Mouse (Mus musculus) telencephalon, adult 2 months (tissue): ENCODE data around the gene Slc39a3.
"Not testable (repeated sequence)": the region's sequence is repeated elsewhere in the genome, so short reads cannot be mapped to it uniquely, and the experiment has no call there.

Source experiments
- DNase-seq: peaks from one replicate; pipeline ENCODE4 v3.0.0-alpha.2; 2011; ENCODE audit warnings: low read depth, low spot score

Slc39a3 gene

GRCm38 (mm10) chr10:81050645-81051044 is 13.4 kb upstream of the Slc39a3 start:
- no peak for DNase-seq

GRCm38 (mm10) chr10:81045246-81045645 is 8.0 kb upstream of the Slc39a3 start:
- DNase-seq, result not testable (repeated sequence)

DNA sequence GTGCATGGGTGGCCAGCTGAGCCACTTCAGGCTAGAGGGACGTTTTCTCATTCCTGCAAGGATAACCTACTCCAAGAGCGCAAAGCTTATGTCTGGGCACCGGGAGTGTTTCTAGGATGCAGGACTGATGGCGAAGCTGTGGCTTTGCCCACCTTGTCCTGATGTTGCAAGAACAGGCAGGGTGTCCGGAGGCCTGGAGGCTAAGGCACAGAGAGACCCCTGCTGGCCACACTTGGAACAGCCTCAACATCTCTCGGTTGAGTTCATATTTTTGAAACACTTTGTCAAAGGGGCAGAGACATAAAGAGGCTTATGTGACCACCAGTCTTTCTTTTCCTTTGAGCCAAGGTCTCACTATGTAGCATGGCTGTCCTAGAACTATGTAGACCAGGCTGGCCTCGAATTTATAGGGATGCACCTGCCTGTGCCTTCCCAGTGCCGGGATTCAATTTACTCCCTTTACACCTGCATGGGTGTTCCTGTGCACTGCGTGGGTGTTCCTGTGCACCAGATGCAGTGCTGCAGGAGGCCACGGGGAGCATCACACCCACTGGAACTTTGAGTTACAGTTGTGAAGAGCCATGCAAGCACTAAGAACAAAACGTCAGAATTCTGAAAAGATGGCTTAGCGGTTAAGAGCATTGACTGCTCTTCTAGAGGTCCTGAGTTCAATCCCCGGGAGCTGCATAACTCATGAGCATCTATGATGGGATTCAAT is 4.4 kb upstream of the Slc39a3 start:
- no peak for DNase-seq

DNA sequence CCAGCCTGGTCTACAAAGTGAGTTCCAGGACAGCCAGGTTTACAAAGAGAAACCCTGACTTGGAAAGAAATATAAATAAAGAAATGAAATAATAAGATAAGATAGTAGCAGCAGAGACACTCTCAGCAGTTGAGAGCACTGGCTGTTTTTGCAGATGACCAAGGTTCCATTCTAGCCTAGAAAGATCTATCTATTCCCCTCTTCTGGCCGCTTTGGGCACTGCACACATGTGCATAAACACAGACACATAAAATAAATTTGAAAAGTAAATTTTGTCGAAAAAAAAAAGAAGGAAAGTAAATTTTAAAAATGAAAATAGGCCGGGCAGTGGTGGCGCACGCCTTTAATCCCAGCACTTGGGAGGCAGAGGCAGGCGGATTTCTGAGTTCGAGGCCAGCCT is 975 bp downstream of the Slc39a3 start:
- no peak for DNase-seq

DNA sequence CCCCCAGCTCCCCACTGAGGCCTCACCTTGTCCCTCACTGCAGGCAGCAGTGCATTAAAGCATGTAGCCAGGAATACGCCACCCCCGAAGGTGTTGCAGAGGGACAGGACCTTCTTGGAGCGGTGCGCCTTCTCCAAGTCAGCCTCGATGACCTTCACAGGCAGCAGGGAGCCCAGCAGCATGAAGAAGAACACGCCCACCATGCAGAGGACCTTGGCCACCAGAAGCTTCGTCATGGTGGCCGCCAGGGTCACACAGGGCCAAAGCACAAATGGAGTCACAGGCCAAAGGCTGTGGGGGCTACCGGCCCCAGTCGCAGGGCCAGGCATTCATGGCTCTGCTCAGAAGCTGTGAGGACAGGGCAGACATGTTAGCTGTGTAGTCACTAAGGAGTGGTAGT is 3.6 kb downstream of the Slc39a3 start:
- no peak for DNase-seq

DNA sequence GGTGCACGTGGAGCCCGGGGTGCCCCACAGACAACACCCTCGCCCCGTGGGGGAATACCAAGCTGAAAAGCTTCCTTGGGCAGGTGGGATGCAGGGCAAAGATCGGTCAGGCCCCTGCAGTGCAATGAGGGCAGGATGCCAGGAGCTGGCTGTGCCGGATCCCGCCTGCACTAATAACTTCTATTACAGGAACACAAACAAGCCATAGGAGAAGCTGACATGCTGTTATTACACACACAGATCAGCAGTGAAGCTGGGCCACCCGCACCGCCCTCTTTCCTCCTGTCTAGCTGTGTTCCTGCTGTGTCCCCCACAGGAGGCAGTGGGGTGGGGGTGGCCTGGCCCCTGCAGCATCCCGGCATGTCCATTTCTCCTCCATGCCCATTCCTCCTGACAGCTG is 8.2 kb downstream of the Slc39a3 start:
- no peak for DNase-seq

- no peak for DNase-seq
These were observed 9.0 kb downstream of the Slc39a3 start for GRCm38 (mm10) chr10:81028219-81028618.

DNA sequence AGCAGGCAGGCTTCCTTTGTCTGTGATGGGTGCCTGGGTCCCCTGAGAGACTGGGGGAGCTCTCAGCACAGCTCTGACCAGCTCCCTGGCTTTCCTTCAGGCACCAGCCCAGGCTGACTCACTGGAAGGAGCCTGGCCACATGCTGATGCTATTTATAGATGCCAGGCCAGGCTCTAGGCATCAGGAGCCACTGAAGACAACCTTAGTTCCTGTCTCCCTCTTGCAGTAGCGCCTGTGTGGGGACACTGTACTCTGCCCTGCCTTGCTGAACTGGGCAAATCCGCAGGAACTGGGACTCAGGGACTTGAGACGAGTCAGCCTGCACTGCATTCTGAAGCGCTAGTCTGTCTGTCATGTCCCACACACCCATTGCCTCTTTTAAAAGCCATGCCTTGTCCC is 9.9 kb downstream of the Slc39a3 start:
- no peak for DNase-seq

GRCm38 (mm10) chr10:81026857-81027256 is 10.4 kb downstream of the Slc39a3 start:
- no peak for DNase-seq

GRCm38 (mm10) chr10:81025639-81026275 is 11.5 kb downstream of the Slc39a3 start, which contains the start of gene Diras1:
Gene Diras1 (minus strand): TSS chr10:81025662.
- no peak for DNase-seq

DNA sequence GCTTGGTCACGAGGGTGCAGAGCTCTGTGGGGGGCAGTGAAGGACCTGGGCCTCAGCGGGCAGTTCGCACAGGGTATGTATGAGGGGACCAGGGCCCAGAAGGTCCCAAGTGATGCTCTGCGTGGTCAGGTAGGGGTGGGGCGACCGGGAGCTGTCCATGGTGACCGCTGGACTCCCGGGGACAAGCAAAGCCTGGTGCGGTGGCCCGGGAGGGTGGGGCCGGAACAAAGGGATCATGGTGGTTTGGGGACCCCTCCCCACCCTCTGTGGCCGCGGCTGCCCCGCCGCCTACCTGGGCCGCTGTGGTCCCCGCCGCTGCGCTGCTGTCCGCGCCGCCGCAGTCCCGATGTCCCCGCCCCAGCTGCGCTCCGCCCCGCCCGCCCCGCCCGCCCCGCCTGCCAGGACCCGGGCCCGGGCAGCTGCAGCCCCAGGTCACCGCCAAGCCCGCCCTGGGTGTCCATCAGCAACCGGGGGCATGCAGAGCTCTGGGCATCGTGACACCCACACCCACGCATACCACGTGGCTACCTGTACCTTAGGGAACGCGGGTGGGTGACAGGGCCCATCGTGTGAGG is 12.1 kb downstream of the Slc39a3 start:
- DNase-seq, result no peak

DNA sequence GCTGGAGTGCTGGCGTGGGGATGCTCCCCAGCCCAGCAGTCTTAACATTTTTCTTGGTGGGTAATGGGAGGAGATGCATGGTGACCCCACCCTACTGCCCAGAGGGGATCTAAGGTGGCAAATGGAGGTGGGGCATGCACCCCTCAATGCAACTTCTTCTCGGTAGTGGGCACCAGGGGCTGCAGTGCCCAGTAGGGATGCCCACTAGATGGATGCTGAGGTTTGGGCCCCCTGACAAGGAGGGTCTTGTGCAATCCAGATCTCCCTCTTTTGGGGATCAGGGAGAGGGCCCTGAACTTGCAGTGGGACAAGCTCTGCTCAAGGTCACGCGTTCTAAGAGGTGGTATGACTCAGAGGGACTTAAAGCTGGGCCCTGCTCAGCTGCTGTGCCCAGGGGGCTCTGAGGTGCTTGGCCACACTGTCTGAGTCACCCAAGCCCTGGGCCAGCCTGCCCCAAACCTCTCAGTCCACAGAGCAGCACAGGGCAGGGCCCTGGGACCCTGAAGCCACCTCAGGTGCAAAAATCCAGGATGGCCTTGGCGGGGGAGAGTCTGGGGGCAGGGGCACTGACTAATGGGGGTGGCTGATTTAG is 12.8 kb downstream of the Slc39a3 start:
- DNase-seq, result no peak

GRCm38 (mm10) chr10:81022744-81023143 is 14.5 kb downstream of the Slc39a3 start:
- no peak for DNase-seq

DNA sequence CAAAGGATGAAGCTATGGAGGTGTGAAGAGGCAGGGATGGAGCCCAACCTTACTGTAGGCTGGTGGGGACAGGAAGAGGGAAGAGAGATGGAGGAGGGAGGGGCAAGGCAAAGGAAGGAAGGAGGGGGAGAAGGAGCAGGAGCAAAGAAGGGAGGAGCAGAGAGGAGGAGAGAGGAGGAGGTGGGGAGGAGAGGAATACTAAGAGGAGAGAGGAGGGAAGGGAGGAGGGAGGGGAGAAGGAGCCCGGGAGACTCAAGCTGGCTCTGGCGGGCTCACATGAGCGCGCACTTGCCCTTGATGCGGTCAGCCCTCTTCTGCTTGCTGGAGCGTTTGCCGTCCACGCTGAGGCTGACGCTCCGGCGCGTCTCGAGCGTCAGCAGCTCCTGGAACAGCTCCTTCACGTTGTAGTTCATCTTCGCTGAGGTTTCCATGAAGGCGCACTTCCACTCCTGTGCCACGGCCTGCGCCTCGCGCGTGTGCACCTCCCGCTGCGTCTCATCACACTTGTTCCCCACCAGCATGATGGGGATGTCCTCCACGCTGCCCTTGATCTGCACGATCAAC is 15.6 kb downstream of the Slc39a3 start:
- DNase-seq, result peak; percentile 71

- no peak for DNase-seq
These were observed 17.0 kb downstream of the Slc39a3 start for GRCm38 (mm10) chr10:81020207-81020606.

DNA sequence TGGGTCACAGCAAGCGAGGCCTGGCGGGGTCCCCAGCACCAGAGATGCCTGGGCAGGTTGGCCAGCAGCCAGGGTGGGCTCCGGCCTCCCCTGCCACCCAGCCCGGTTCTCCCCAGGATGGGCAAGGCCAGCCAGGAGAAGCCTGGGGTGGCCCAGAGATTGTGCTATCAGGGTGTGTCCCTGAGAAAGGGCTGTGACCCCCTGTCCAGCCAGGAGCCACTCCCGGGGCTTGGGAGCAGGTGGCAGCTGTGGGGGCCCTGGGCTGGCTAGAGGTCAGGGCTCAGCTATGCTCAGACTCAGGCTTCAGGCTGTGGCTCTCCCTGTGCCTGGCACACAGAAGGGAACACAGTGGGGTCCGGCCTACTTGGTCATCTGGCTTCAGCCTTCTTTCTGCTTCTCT is 17.5 kb downstream of the Slc39a3 start:
- no peak for DNase-seq

- no peak for DNase-seq
These were observed 18.9 kb downstream of the Slc39a3 start for GRCm38 (mm10) chr10:81018326-81018725.

GRCm38 (mm10) chr10:81016645-81017044 is 20.6 kb downstream of the Slc39a3 start:
- no peak for DNase-seq

DNA sequence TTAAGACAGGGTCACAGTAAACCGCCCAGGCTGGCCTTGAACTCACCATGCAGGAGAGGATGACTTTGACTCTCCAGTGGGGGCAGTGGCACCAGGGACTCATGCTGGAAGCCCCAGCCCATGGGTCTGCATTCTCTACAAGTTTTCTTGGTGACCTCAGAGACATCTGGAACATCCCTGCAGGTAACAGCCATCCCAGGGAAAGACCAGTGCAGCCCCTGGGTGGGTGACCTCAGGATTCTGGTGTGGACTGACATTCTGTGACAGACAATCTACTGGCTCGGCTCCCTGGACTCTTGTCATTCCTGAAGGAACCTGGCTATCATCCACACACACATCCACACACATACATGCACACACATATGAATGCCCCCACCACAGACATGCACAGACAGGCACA is 21.6 kb downstream of the Slc39a3 start:
- no peak for DNase-seq

GRCm38 (mm10) chr10:81014393-81015384 is 22.5 kb downstream of the Slc39a3 start, which contains the start of gene Gng7:
Gene Gng7 (minus strand): TSS chr10:81014945.
- peak; percentile 95 for DNase-seq

DNA sequence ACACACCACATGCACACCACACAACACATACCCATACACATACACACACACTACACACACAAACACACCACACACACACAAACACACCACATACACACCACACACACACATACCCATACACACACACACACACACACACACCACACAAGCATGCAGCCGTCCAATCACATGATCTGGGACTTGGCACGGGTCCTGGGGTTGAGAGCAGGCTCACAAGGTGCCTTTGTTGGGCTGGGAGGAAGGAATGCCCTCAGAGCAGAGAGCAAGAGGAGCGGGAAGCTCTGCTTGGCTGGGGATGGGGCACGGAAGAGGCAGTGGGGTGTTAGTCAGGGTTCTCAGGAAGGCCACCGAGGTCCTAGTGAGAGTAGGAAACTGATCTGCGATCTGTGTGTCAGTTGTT is 26.4 kb downstream of the Slc39a3 start:
- DNase-seq, result no peak
